Mouse (Mus musculus) hindbrain, embryonic 11.5 days (tissue): Measurements from ENCODE around the gene Aire. TPM values are rescaled to one million over a fixed set of nuclear protein-coding genes. Genes with fewer than 3 reads are reported as not detected.

Experiments
- ATAC-seq: fragments of 200-750 bp; cut with Nextera tagmentation; 2 replicates; pipeline ENCODE4 v1.8.0; 2017; ENCODE audit warnings: mild to moderate bottlenecking, moderate TSS enrichment, moderate library complexity; ENCODE audit not compliant: low FRiP score
- DNase-seq: peaks from one replicate; pipeline ENCODE4 v3.0.0-alpha.2; 2015; ENCODE audit warnings: low spot score
- H3K27ac ChIP-seq: fragments of 300-500 bp; sonication (generic); 2 replicates; pipeline ENCODE4 v1.5.1; 2014; ENCODE audit warnings: mild to moderate bottlenecking, low read depth, low read length
- H3K27me3 ChIP-seq: fragments of 300-500 bp; sonication (generic); 2 replicates; pipeline ENCODE4 v1.6.1; 2014; ENCODE audit warnings: mild to moderate bottlenecking, low read length, moderate library complexity, mixed read lengths; ENCODE audit not compliant: control insufficient read depth, insufficient read depth
- H3K36me3 ChIP-seq: fragments of 300-500 bp; sonication (generic); 2 replicates; pipeline ENCODE4 v1.6.1; 2014; ENCODE audit warnings: mild to moderate bottlenecking, low read length, moderate library complexity, mixed read lengths; ENCODE audit not compliant: control insufficient read depth, insufficient read depth
- H3K4me1 ChIP-seq: fragments of 300-500 bp; sonication (generic); replicated peaks from 2 replicates; pipeline ENCODE4 v1.6.1; 2014; ENCODE audit warnings: low read length, mixed read lengths; ENCODE audit not compliant: control insufficient read depth, insufficient read depth
- H3K4me2 ChIP-seq: fragments of 300-500 bp; sonication (generic); replicated peaks from 2 replicates; pipeline ENCODE4 v1.6.1; 2014; ENCODE audit warnings: mild to moderate bottlenecking, low read depth, low read length
- H3K4me3 ChIP-seq: fragments of 300-500 bp; sonication (generic); 2 replicates; pipeline ENCODE4 v1.5.1; 2014; ENCODE audit warnings: low read depth, low read length
- H3K9ac ChIP-seq: fragments of 300-500 bp; sonication (generic); 2 replicates; pipeline ENCODE4 v1.6.1; 2014; ENCODE audit warnings: low read depth, low read length
- H3K9me3 ChIP-seq: fragments of 300-500 bp; sonication (generic); 2 replicates; pipeline ENCODE4 v1.6.1; 2016; ENCODE audit warnings: low read length; ENCODE audit not compliant: control insufficient read depth
- WGBS: fragments of 180-500 bp; shearing (Covaris S2); extraction: QIAGEN DNeasy Blood & Tissue Kit; methylation state at CpG from one replicate; pipeline ENCODE4 v1.1.7; 2014; 5-methylcytosine and 5-hydroxymethylcytosine counted together
- polyA plus RNA-seq: library from polyadenylated mRNA; unstranded; fragments of >200 nt; fragmentation: Nextera tagmentation; extraction: Ambion mirVana; gene quantifications from 2 replicates; pipeline ENCODE4 v1.2.1, GENCODE M21; 2014

Aire gene
- polyA plus RNA-seq, 1 experiment from 2014 or later: 0.11 TPM

- H3K9ac ChIP-seq: no peak overlapping the region
- DNase-seq (no peak), ATAC-seq (no peak)
- H3K9me3 ChIP-seq: no peaks in the 10 kb centered on the region
- peaks cover 3% of the 10 kb centered on the region; the same call in 1 of the 2 replicates for H3K36me3 ChIP-seq
- H3K4me1 ChIP-seq: no peaks in the 10 kb centered on the region
- H3K4me2 ChIP-seq: no peak overlapping the region
- H3K27ac ChIP-seq: no peak overlapping the region
- no peaks in the 10 kb centered on the region for H3K27me3 ChIP-seq
- 87% methylated on average over 3 of the region's 3 CpGs for WGBS
- H3K4me3 ChIP-seq: no peak overlapping the region
Observed at GRCm38 (mm10) chr10:77995639-77996038, 47.8 kb downstream of the Aire start.

GRCm38 (mm10) chr10:77985775-77986174 lies 57.6 kb downstream of the Aire start:
- DNase-seq (no peak), ATAC-seq (no peak)
- H3K36me3 ChIP-seq: peaks cover 10% of the 10 kb centered on the region; the same call in 1 of the 2 replicates
- WGBS: 82% methylated on average over 5 of the region's 5 CpGs
- no peak overlapping the region for H3K4me3 ChIP-seq
- no peak overlapping the region for H3K4me2 ChIP-seq
- H3K4me1 ChIP-seq: no peaks in the 10 kb centered on the region
- H3K9me3 ChIP-seq: no peaks in the 10 kb centered on the region
- no peak overlapping the region for H3K27ac ChIP-seq
- H3K27me3 ChIP-seq: no peaks in the 10 kb centered on the region
- H3K9ac ChIP-seq: no peak overlapping the region

- Histone ChIP-seq H3K27ac (no peak overlapping the region), H3K27me3 (no peaks in the 10 kb centered on the region), H3K9ac (no peak overlapping the region), H3K36me3 (peaks cover 6% of the 10 kb centered on the region; the same call in 1 of the 2 replicates), H3K4me2 (no peak overlapping the region), H3K4me3 (no peak overlapping the region), H3K9me3 (no peaks in the 10 kb centered on the region), H3K4me1 (no peaks in the 10 kb centered on the region)
- DNase-seq (peak; percentile 87), ATAC-seq (peak; percentile 69; the same call in 1 of the 2 replicates)
- WGBS: 2% methylated on average over 4 of the region's 4 CpGs
Observed at GRCm38 (mm10) chr10:77984660-77985059, 58.8 kb downstream of the Aire start.

Other genes starting within 250 kb of the Aire start
- gene Gm9639, start 248.5 kb downstream of the Aire start, polyA plus RNA-seq: not detected in 2 replicates
- gene Gm19668, start 244.5 kb downstream of the Aire start, polyA plus RNA-seq: not detected in 2 replicates
- not detected in 2 replicates for gene Gm9507, start 231.8 kb downstream of the Aire start, polyA plus RNA-seq
- not detected in 2 replicates for gene Gm2696, start 228.9 kb downstream of the Aire start, polyA plus RNA-seq
- gene Krtap10-4, start 216.5 kb downstream of the Aire start, polyA plus RNA-seq: not detected in 2 replicates
- not detected in 2 replicates for gene Krtap10-10, start 207.7 kb downstream of the Aire start, polyA plus RNA-seq
- not detected in 2 replicates for gene Gm36176, start 196.8 kb downstream of the Aire start, polyA plus RNA-seq
- not detected in 2 replicates for gene Gm10318, start 190.8 kb downstream of the Aire start, polyA plus RNA-seq
- gene Gm3285, start 181.6 kb downstream of the Aire start, polyA plus RNA-seq: not detected in 2 replicates
- gene Lrrc3, start 141.1 kb downstream of the Aire start, polyA plus RNA-seq: 3.1 and 3.6 TPM in 2 replicates
- 0.56 and 1.4 TPM in 2 replicates for gene Trpm2, start 73.0 kb downstream of the Aire start, polyA plus RNA-seq
- 33.2 and 37.1 TPM in 2 replicates for gene 1810043G02Rik, start 65.1 kb downstream of the Aire start, polyA plus RNA-seq
- gene Pfkl, start 33.5 kb downstream of the Aire start, polyA plus RNA-seq: 85.5 and 114 TPM in 2 replicates
- gene Dnmt3l, start 1.7 kb downstream of the Aire start, polyA plus RNA-seq: not detected in 2 replicates
- gene Icosl, start 25.7 kb upstream of the Aire start, polyA plus RNA-seq: 1.4 TPM in 2 replicates
- 13.6 and 17.6 TPM in 2 replicates for gene D10Jhu81e, start 126.2 kb upstream of the Aire start, polyA plus RNA-seq
- 14.1 and 18.7 TPM in 2 replicates for gene Pwp2, start 141.5 kb upstream of the Aire start, polyA plus RNA-seq
- 17.7 and 21.2 TPM in 2 replicates for gene Trappc10, start 201.0 kb upstream of the Aire start, polyA plus RNA-seq